In the genomic region with DNA sequence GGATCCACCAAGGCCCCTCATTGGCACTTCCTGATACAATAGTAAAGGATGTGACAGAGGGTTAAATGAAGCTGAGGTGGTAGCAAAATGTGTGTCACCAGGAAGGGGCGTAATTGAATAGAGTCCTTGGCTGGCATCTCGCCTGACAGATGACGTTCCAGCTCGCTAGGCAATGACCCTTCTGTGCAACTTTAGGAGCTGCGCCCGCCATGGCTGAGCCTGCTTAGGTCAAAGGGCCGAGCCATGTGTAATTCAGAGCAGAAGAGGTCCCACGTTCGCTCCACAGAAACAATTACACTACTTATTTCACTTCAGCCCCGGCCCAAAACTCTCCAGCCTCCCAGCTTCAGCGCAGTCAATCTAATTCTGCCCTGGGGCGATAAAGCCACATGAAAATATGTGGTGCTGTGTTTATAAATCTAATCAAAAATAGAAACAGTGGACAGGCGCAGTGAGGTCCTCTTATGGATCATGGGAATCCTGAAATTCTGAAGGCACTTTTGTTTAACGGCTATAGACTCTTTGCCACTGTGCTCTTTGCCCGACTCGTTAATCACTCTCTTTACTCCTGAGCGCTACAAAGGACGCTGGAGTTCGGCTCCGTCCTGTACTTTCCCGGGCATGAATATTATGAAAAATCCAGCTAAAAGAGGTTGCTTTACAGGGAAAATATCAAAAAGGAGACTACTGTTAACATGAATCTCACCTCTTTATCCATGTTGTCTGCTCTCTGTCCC, we compare ENCODE assay signal across 11 mouse cellular contexts.
DNase-seq lines count a peak whose midpoint lies in the region; ATAC-seq and TF ChIP-seq lines count a peak whose summit lies in the region.
"Had no signal": no experiment of that assay in that cellular context is flagged by ENCODE, and none has a peak within 500 bp of the region (broad histone marks: within the 10 kb centered on the region; RNA-seq: fewer than 3 reads in every experiment).

No protein-coding gene starts in this region.

- no peak overlapping the region for H3K9ac ChIP-seq in kidney, embryonic 15.5 days

- H3K4me1 ChIP-seq in kidney, embryonic 15.5 days, result peaks cover 16% of the 10 kb centered on the region
- no peaks in the 10 kb centered on the region for H3K4me1 ChIP-seq in kidney, adult 2 months (ENCODE audit: control insufficient read depth, insufficient read depth, low read length)

- no peaks in the 10 kb centered on the region for H3K36me3 ChIP-seq in kidney, embryonic 15.5 days
- H3K36me3 ChIP-seq in kidney, adult 2 months (ENCODE audit: control insufficient read depth, insufficient read depth, low read length), result no peaks in the 10 kb centered on the region

- no peak for TF ChIP-seq CTCF in kidney, adult 2 months (conservative IDR thresholded peaks at IDR 0.05; ENCODE audit: insufficient read depth, insufficient read length, low read depth, low read length)

- H3K27ac ChIP-seq in kidney, embryonic 15.5 days, result no peak overlapping the region
- H3K27ac ChIP-seq in kidney, adult 2 months (ENCODE audit: insufficient read depth, low read depth, low read length), result no peak overlapping the region

- H3K4me3 ChIP-seq in kidney, embryonic 15.5 days (replicated peaks), result peak overlapping the region; percentile 27
- H3K4me3 ChIP-seq in kidney, adult 2 months (ENCODE audit: insufficient read depth, low read depth, low read length), result no peak overlapping the region

- 0 out of 2 replicates have a peak, but pooled peaks have one; percentile 52 for ATAC-seq in kidney, embryonic 15.5 days (replicated peaks; ENCODE audit: low FRiP score)
- ATAC-seq: intestine, embryonic 16.5 days; Patski had no signal

- H3K4me2 ChIP-seq in kidney, embryonic 15.5 days, result peak overlapping the region; percentile 50
- H3K4me2 ChIP-seq: midbrain, embryonic 11.5 days had no signal

- intact Hi-C loops in left cerebral cortex, postnatal 10 days (cut with DNase I), result no loop called here

- WGBS in kidney, embryonic 15.5 days, result 19% methylated on average over 21 of the region's 21 CpGs
- WGBS in kidney, adult 2 months, result 33% methylated on average over 21 of the region's 21 CpGs

- no peaks in the 10 kb centered on the region for H3K9me3 ChIP-seq in kidney, embryonic 15.5 days (replicated peaks)

- no peaks in the 10 kb centered on the region for H3K27me3 ChIP-seq in kidney, embryonic 15.5 days
- no peaks in the 10 kb centered on the region for H3K27me3 ChIP-seq in kidney, adult 2 months (replicated peaks; ENCODE audit: control insufficient read depth, insufficient read depth, low read length)
- H3K27me3 ChIP-seq: Patski had no signal

- TF ChIP-seq POLR2A in kidney, adult 2 months (IDR thresholded peaks at IDR 0.05; ENCODE audit: low read depth, low read length), result no peak

- no peak for DNase-seq in kidney, adult 2 months
- peak; percentile 23 for DNase-seq in embryo, embryonic 11.5 days (ENCODE audit: low read depth, low spot score)
- peak; percentile 46 for DNase-seq in forelimb bud, embryonic 11.5 days (ENCODE audit: low read depth, low spot score)
- peak; percentile 43 for DNase-seq in mesoderm, embryonic 11.5 days (ENCODE audit: low read depth, low spot score)
- DNase-seq in left cerebral cortex, postnatal 10 days (ENCODE audit: extremely low spot score in 1 of 2, low spot score in 2 of 2), result no peak
- no peak for DNase-seq in urinary bladder, adult 18-20 months (ENCODE audit: low spot score in 2 of 2)
- DNase-seq in gastrocnemius, postnatal 25 days, result no peak

Comparison
In these comparisons a context has a peak if more than half of its experiments do, and no peak if none do; other contexts are left out.
1. DNase-seq: peak in embryo, embryonic 11.5 days (single experiment), forelimb bud, embryonic 11.5 days (single experiment) and mesoderm, embryonic 11.5 days (single experiment); none in kidney, adult 2 months (single experiment), left cerebral cortex, postnatal 10 days (0 of 2), urinary bladder, adult 18-20 months (0 of 2) and gastrocnemius, postnatal 25 days (single experiment).